In the genomic region with DNA sequence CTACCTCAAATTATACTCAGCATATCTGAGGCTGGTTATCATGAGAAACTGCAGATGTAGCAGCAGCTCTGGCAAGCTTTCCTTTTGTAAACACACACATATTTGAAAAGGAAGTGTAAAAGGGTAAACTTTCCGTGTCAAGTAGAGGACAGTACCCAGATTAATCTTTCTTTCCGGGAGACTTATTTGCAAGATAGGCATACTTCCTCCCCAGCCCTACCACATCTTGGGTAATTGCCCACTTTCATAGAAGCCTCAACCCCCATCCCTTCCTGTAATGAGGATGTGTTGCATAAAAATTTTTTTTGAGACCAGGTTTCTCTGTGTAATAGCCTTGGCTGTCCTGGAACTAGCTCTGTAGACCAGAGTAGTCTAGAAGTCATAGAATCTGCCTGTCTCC, we compare ENCODE assay signal across 12 mouse cellular contexts. TPM values are rescaled to one million over a fixed set of nuclear protein-coding genes. Genes with fewer than 3 reads are reported as not detected.
DNase-seq lines count a peak whose midpoint lies in the region; ATAC-seq lines count a peak whose summit lies in the region.
"Had no signal": no experiment of that assay in that cellular context is flagged by ENCODE, and none has a peak within 500 bp of the region (broad histone marks: within the 10 kb centered on the region; RNA-seq: fewer than 3 reads in every experiment).

No protein-coding gene starts in this region.

- no peaks in the 10 kb centered on the region for H3K27me3 ChIP-seq in heart, embryonic 13.5 days (replicated peaks)
- no peaks in the 10 kb centered on the region for H3K27me3 ChIP-seq in heart, embryonic 16.5 days (ENCODE audit: control insufficient read depth, insufficient read depth, low read length)
- H3K27me3 ChIP-seq in forebrain, embryonic 16.5 days (replicated peaks; ENCODE audit: control insufficient read depth, insufficient read depth, low read length), result no peaks in the 10 kb centered on the region

- no peak overlapping the region for H3K4me3 ChIP-seq in heart, embryonic 13.5 days
- H3K4me3 ChIP-seq in heart, embryonic 16.5 days (ENCODE audit: low read length), result no peak overlapping the region
- H3K4me3 ChIP-seq in forebrain, embryonic 16.5 days (replicated peaks; ENCODE audit: low read length), result no peak overlapping the region
- H3K4me3 ChIP-seq: gastrocnemius, adult 2 months had no signal

- H3K4me1 ChIP-seq in heart, embryonic 13.5 days, result peaks cover 21% of the 10 kb centered on the region; the same call in 1 of the 2 replicates
- H3K4me1 ChIP-seq in heart, embryonic 16.5 days (ENCODE audit: control insufficient read depth, insufficient read depth, low read length), result peaks cover 2% of the 10 kb centered on the region; the same call in 1 of the 2 replicates
- H3K4me1 ChIP-seq in forebrain, embryonic 16.5 days (replicated peaks; ENCODE audit: control insufficient read depth, insufficient read depth, low read length), result no peaks in the 10 kb centered on the region

- ATAC-seq in heart, embryonic 13.5 days (ENCODE audit: extremely low read depth, insufficient number of reproducible peaks, low FRiP score, low TSS enrichment), result no peak
- no peak; the same call in 1 of the 2 replicates for ATAC-seq in heart, embryonic 16.5 days (replicated peaks; ENCODE audit: extremely low read depth, insufficient read depth, low FRiP score)
- ATAC-seq in megakaryocyte, adult 5-6 weeks (ENCODE audit: poor library complexity, severe bottlenecking), result peak; percentile 90
- no peak for ATAC-seq in forebrain, embryonic 16.5 days

- WGBS in heart, embryonic 13.5 days, result 41% methylated on average over 2 of the region's 2 CpGs
- 38% methylated on average over 2 of the region's 2 CpGs for WGBS in heart, embryonic 16.5 days
- WGBS in forebrain, embryonic 16.5 days, result 98% methylated on average over 2 of the region's 2 CpGs

- no peaks in the 10 kb centered on the region for H3K36me3 ChIP-seq in heart, embryonic 13.5 days
- H3K36me3 ChIP-seq in heart, embryonic 16.5 days (ENCODE audit: control insufficient read depth, insufficient read depth), result no peaks in the 10 kb centered on the region
- H3K36me3 ChIP-seq in forebrain, embryonic 16.5 days (ENCODE audit: control insufficient read depth, insufficient read depth), result no peaks in the 10 kb centered on the region

- no peak for DNase-seq in heart, postnatal 4 days
- DNase-seq in CD4-positive, CD25-positive, alpha-beta regulatory T cell, adult 2 months (ENCODE audit: low read depth, low spot score), result peak; percentile 30
- no peak for DNase-seq in cerebellum, postnatal 4 days (ENCODE audit: low spot score in 2 of 2)
- DNase-seq in urinary bladder, postnatal 4 days (ENCODE audit: low spot score in 2 of 2), result no peak
- DNase-seq: adrenal gland, postnatal 25 days; gastrocnemius, adult 2 months; thymus, postnatal 14 days had no signal

- peak overlapping the region; percentile 45; the same call in 1 of the 2 replicates for H3K27ac ChIP-seq in heart, embryonic 13.5 days (replicated peaks)
- H3K27ac ChIP-seq in heart, embryonic 16.5 days (ENCODE audit: low read length), result peak overlapping the region; percentile 27; the same call in 1 of the 2 replicates
- H3K27ac ChIP-seq in forebrain, embryonic 16.5 days (ENCODE audit: low read length), result no peak overlapping the region

- no peak overlapping the region for H3K9ac ChIP-seq in heart, embryonic 13.5 days
- no peak overlapping the region for H3K9ac ChIP-seq in heart, embryonic 16.5 days (ENCODE audit: low read length)
- no peak overlapping the region for H3K9ac ChIP-seq in forebrain, embryonic 16.5 days (replicated peaks; ENCODE audit: low read depth, low read length)

- H3K9me3 ChIP-seq in heart, embryonic 13.5 days, result peaks cover 14% of the 10 kb centered on the region
- no peaks in the 10 kb centered on the region for H3K9me3 ChIP-seq in heart, embryonic 16.5 days (replicated peaks; ENCODE audit: control insufficient read depth, low read length)
- no peaks in the 10 kb centered on the region for H3K9me3 ChIP-seq in forebrain, embryonic 16.5 days (ENCODE audit: control insufficient read depth, low read length)

- H3K4me2 ChIP-seq in heart, embryonic 13.5 days, result no peak overlapping the region
- H3K4me2 ChIP-seq in heart, embryonic 16.5 days (ENCODE audit: low read depth, low read length), result no peak overlapping the region
- H3K4me2 ChIP-seq in forebrain, embryonic 16.5 days (ENCODE audit: low read length), result no peak overlapping the region

RNA-seq across cellular contexts. Expression of a gene that starts 12.6 kb away (rescaled TPM):
- polyA plus RNA-seq in heart, embryonic 13.5 days (2015; fragmentation: Nextera tagmentation; extraction: Ambion mirVana), result 19.6 and 23.8 TPM in 2 replicates
- 1 to 10 TPM; 9.3 to 9.6 TPM for total RNA-seq in heart, postnatal 4 days (2021)
- 17.4 and 18.0 TPM in 2 replicates for polyA plus RNA-seq in heart, embryonic 16.5 days (2015; fragmentation: Nextera tagmentation; extraction: Ambion mirVana)
- 0.83 and 1.6 TPM in 2 replicates for total RNA-seq in megakaryocyte, adult 5-6 weeks (2015)
- 0.45 and 0.48 TPM in 2 replicates for total RNA-seq in megakaryocyte, adult 5-6 weeks (2017)
- 2.4 and 2.9 TPM in 2 replicates for polyA plus RNA-seq in forebrain, embryonic 16.5 days (2015; fragmentation: Nextera tagmentation; extraction: Ambion mirVana)

RNA-seq across cellular contexts. Expression of a gene that starts 34.3 kb away (rescaled TPM):
- 43.2 and 45.4 TPM in 2 replicates for polyA plus RNA-seq in heart, embryonic 13.5 days (2015; fragmentation: Nextera tagmentation; extraction: Ambion mirVana)
- 10 to 100 TPM; 35.7 to 37.8 TPM for total RNA-seq in heart, postnatal 4 days (2021)
- 48.6 and 50.3 TPM in 2 replicates for polyA plus RNA-seq in heart, embryonic 16.5 days (2015; fragmentation: Nextera tagmentation; extraction: Ambion mirVana)
- total RNA-seq in megakaryocyte, adult 5-6 weeks (2015), result 81.7 and 82.1 TPM in 2 replicates
- 93.8 and 106 TPM in 2 replicates for total RNA-seq in megakaryocyte, adult 5-6 weeks (2017)
- polyA plus RNA-seq in forebrain, embryonic 16.5 days (2015; fragmentation: Nextera tagmentation; extraction: Ambion mirVana), result 81.4 and 88.2 TPM in 2 replicates

RNA-seq across cellular contexts. Expression of a gene that starts 37.1 kb away (rescaled TPM):
- 0.37 and 0.62 TPM in 2 replicates for polyA plus RNA-seq in heart, embryonic 13.5 days (2015; fragmentation: Nextera tagmentation; extraction: Ambion mirVana)
- total RNA-seq in heart, postnatal 4 days (2021), result 1 to 10 TPM in 1 of 2 experiments, under 1 TPM in 1; 0.71 to 2.1 TPM
- 2.3 and 2.8 TPM in 2 replicates for polyA plus RNA-seq in heart, embryonic 16.5 days (2015; fragmentation: Nextera tagmentation; extraction: Ambion mirVana)
- total RNA-seq in megakaryocyte, adult 5-6 weeks (2015), result 29.8 and 31.3 TPM in 2 replicates
- total RNA-seq in megakaryocyte, adult 5-6 weeks (2017), result 25.1 and 32.3 TPM in 2 replicates
- not detected in 2 replicates for polyA plus RNA-seq in forebrain, embryonic 16.5 days (2015; fragmentation: Nextera tagmentation; extraction: Ambion mirVana)
- polyA plus RNA-seq: limb, embryonic 11.5 days had no signal

RNA-seq across cellular contexts. Expression of a gene that starts 57.2 kb away (rescaled TPM):
- 0.48 TPM in 1 of 2 replicates, not detected in the other for polyA plus RNA-seq in heart, embryonic 13.5 days (2015; fragmentation: Nextera tagmentation; extraction: Ambion mirVana)
- 10 to 100 TPM in 1 of 2 experiments, 1 to 10 TPM in 1; 8.8 to 11.2 TPM for total RNA-seq in heart, postnatal 4 days (2021)
- 1.1 TPM in 1 of 2 replicates, not detected in the other for polyA plus RNA-seq in heart, embryonic 16.5 days (2015; fragmentation: Nextera tagmentation; extraction: Ambion mirVana)
- total RNA-seq in megakaryocyte, adult 5-6 weeks (2015), result 2.4 and 5.7 TPM in 2 replicates
- total RNA-seq in megakaryocyte, adult 5-6 weeks (2017), result 1.7 and 3.1 TPM in 2 replicates
- polyA plus RNA-seq in forebrain, embryonic 16.5 days (2015; fragmentation: Nextera tagmentation; extraction: Ambion mirVana), result not detected in 2 replicates
